Mouse (Mus musculus): Measurements from ENCODE around the gene Ccdc159.

GRCm38 (mm10) chr9:21932445-21933137 is 5.3 kb downstream of the Ccdc159 start:
- TF ChIP-seq CTCF (IDR thresholded peaks at IDR 0.05; ENCODE audit: low read depth, low read length) (no peak), POLR2A (IDR thresholded peaks at IDR 0.05; ENCODE audit: extremely low read depth, insufficient read depth, low read length) (no peak)
